In the genomic region with DNA sequence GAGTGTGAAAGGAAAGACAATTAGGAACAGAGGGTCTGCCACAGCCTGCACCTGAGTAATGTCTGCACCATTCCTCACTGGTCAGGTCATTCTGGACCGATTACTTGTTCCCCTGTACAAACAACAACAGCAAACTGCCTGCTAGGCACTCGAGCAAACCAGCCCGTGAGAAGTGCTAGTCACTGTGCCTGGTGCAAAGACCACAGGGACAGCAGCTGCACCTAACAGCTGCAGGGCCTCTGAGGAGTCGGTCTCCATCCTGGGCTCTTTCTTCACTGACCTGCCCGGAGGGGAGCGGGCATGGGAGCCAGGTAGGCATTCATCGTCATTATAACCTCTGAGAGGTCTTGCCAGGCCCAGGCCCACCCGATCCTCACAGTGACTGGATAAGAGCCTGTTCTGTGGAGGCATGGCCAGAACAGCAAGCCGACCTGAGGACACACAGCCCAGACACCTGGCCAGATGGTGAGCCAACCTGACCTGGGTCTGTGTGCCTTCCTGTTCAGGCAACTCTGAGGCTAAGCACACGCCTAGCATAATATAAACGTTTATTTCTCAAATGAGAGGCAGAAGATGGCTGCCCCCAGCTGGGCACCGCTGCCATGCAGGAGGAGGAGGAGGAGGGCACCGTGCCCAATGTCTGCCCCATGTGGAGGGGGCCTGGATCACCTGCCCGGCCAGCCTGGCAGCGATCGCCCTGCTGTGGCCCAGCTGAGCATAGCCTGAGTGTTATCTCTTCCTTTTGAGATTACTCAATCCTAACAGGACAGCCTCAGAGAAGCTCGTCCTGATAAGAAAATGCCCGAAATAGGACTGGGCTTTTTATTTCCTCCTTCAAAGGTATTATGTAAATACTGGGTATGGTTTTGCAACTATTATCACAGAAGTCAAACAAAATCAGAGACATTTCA, we compare ENCODE assay signal across 9 mouse cellular contexts. TPM values are rescaled to one million over a fixed set of nuclear protein-coding genes. Genes with fewer than 3 reads are reported as not detected.
DNase-seq lines count a peak whose midpoint lies in the region; ATAC-seq and TF ChIP-seq lines count a peak whose summit lies in the region.
"Had no signal": no experiment of that assay in that cellular context is flagged by ENCODE, and none has a peak within 500 bp of the region (broad histone marks: within the 10 kb centered on the region; RNA-seq: fewer than 3 reads in every experiment).

No protein-coding gene starts in this region.

- no peak overlapping the region for H3K4me2 ChIP-seq in neural tube, embryonic 13.5 days
- no peak overlapping the region for H3K4me2 ChIP-seq in neural tube, embryonic 15.5 days
- H3K4me2 ChIP-seq: hindbrain, embryonic 15.5 days; midbrain, embryonic 15.5 days had no signal

- peaks cover 4% of the 10 kb centered on the region; the same call in 1 of the 2 replicates for H3K36me3 ChIP-seq in neural tube, embryonic 13.5 days
- H3K36me3 ChIP-seq in neural tube, embryonic 15.5 days = 0 out of 2 replicates have a peak, but pooled peaks cover 2% of the 10 kb centered on the region
- H3K36me3 ChIP-seq: hindbrain, embryonic 15.5 days; midbrain, embryonic 15.5 days had no signal

- no peak overlapping the region for H3K9ac ChIP-seq in neural tube, embryonic 13.5 days
- H3K9ac ChIP-seq in neural tube, embryonic 15.5 days (replicated peaks) = no peak overlapping the region
- H3K9ac ChIP-seq: hindbrain, embryonic 15.5 days; midbrain, embryonic 15.5 days had no signal

- H3K27ac ChIP-seq in neural tube, embryonic 13.5 days (replicated peaks) = peak overlapping the region; percentile 42; the same call in 1 of the 2 replicates
- no peak overlapping the region; the same call in 1 of the 2 replicates for H3K27ac ChIP-seq in neural tube, embryonic 15.5 days (replicated peaks)
- H3K27ac ChIP-seq: hindbrain, embryonic 15.5 days; midbrain, embryonic 15.5 days had no signal

- H3K9me3 ChIP-seq in neural tube, embryonic 13.5 days = no peaks in the 10 kb centered on the region
- H3K9me3 ChIP-seq in neural tube, embryonic 15.5 days (replicated peaks) = no peaks in the 10 kb centered on the region
- H3K9me3 ChIP-seq: hindbrain, embryonic 15.5 days; midbrain, embryonic 15.5 days had no signal

- TF ChIP-seq CTCF in lung, adult 2 months (IDR thresholded peaks at IDR 0.05; ENCODE audit: insufficient read depth, low read length) = no peak

- 78% methylated on average over 18 of the region's 18 CpGs for WGBS in neural tube, embryonic 13.5 days
- WGBS in neural tube, embryonic 15.5 days = 71% methylated on average over 18 of the region's 18 CpGs
- WGBS in lung, adult 2 months = 35% methylated on average over 18 of the region's 18 CpGs

- no peaks in the 10 kb centered on the region for H3K27me3 ChIP-seq in neural tube, embryonic 13.5 days
- H3K27me3 ChIP-seq in neural tube, embryonic 15.5 days (replicated peaks) = no peaks in the 10 kb centered on the region
- H3K27me3 ChIP-seq: hindbrain, embryonic 15.5 days; midbrain, embryonic 15.5 days had no signal

- DNase-seq in heart, adult 9 months (ENCODE audit: low spot score in 2 of 2) = peak; percentile 54 to 63
- DNase-seq in lung, adult 2 months = peak; percentile 32
- peak; percentile 68 for DNase-seq in testis, postnatal 10 days (ENCODE audit: low spot score)
- DNase-seq in cerebellum, postnatal 4 days (ENCODE audit: low spot score in 2 of 2) = no peak
- DNase-seq in natural killer cell, adult 2 months (ENCODE audit: low spot score in 2 of 2) = no peak

- TF ChIP-seq POLR2A in lung, adult 2 months (IDR thresholded peaks at IDR 0.05; ENCODE audit: borderline replicate concordance, extremely low read depth, low read depth, low read length) = no peak

- peaks cover 29% of the 10 kb centered on the region for H3K4me1 ChIP-seq in neural tube, embryonic 13.5 days (replicated peaks)
- peaks cover 34% of the 10 kb centered on the region for H3K4me1 ChIP-seq in neural tube, embryonic 15.5 days
- H3K4me1 ChIP-seq in lung, adult 2 months (ENCODE audit: control insufficient read depth, insufficient read depth, low read length) = peaks cover 29% of the 10 kb centered on the region

- H3K4me3 ChIP-seq in neural tube, embryonic 13.5 days = no peak overlapping the region
- H3K4me3 ChIP-seq in neural tube, embryonic 15.5 days (replicated peaks) = no peak overlapping the region
- no peak overlapping the region for H3K4me3 ChIP-seq in lung, adult 2 months (replicated peaks; ENCODE audit: extremely low read depth, low read depth, low read length)
- H3K4me3 ChIP-seq: hindbrain, embryonic 15.5 days; midbrain, embryonic 15.5 days had no signal

- peak; percentile 42; the same call in 1 of the 2 replicates for ATAC-seq in neural tube, embryonic 13.5 days (ENCODE audit: low read depth)
- no peak for ATAC-seq in neural tube, embryonic 15.5 days (ENCODE audit: low FRiP score)
- ATAC-seq: midbrain, embryonic 15.5 days had no signal

RNA-seq across cellular contexts. Expression of gene Sprtn, which starts 23.9 kb away (rescaled TPM):
- polyA plus RNA-seq in neural tube, embryonic 13.5 days (2015; fragmentation: Nextera tagmentation; extraction: Ambion mirVana) = 8.5 and 11.4 TPM in 2 replicates
- 7.3 and 8.1 TPM in 2 replicates for polyA plus RNA-seq in neural tube, embryonic 15.5 days (2015; fragmentation: Nextera tagmentation; extraction: Ambion mirVana)
- 13.6 and 17.8 TPM in 2 replicates for polyA plus RNA-seq in lung, adult 2 months (2012; rRNA removed)

RNA-seq across cellular contexts. Expression of gene Exoc8, which starts 24.1 kb away (rescaled TPM):
- polyA plus RNA-seq in neural tube, embryonic 13.5 days (2015; fragmentation: Nextera tagmentation; extraction: Ambion mirVana) = 12.9 and 13.8 TPM in 2 replicates
- polyA plus RNA-seq in neural tube, embryonic 15.5 days (2015; fragmentation: Nextera tagmentation; extraction: Ambion mirVana) = 12.2 and 12.7 TPM in 2 replicates
- 12.8 and 13.6 TPM in 2 replicates for polyA plus RNA-seq in lung, adult 2 months (2012; rRNA removed)

RNA-seq across cellular contexts. Expression of gene Egln1, which starts 27.5 kb away (rescaled TPM):
- 15.7 and 18.0 TPM in 2 replicates for polyA plus RNA-seq in neural tube, embryonic 13.5 days (2015; fragmentation: Nextera tagmentation; extraction: Ambion mirVana)
- polyA plus RNA-seq in neural tube, embryonic 15.5 days (2015; fragmentation: Nextera tagmentation; extraction: Ambion mirVana) = 15.7 and 16.4 TPM in 2 replicates
- 33.7 and 40.2 TPM in 2 replicates for polyA plus RNA-seq in lung, adult 2 months (2012; rRNA removed)

RNA-seq across cellular contexts. Expression of gene 2810004N23Rik, which starts 58.7 kb away (rescaled TPM):
- 27.2 and 29.7 TPM in 2 replicates for polyA plus RNA-seq in neural tube, embryonic 13.5 days (2015; fragmentation: Nextera tagmentation; extraction: Ambion mirVana)
- polyA plus RNA-seq in neural tube, embryonic 15.5 days (2015; fragmentation: Nextera tagmentation; extraction: Ambion mirVana) = 22.0 and 26.7 TPM in 2 replicates
- polyA plus RNA-seq in lung, adult 2 months (2012; rRNA removed) = 9.0 and 11.3 TPM in 2 replicates

RNA-seq across cellular contexts. Expression of gene Gnpat, which starts 58.8 kb away (rescaled TPM):
- 80.4 and 82.9 TPM in 2 replicates for polyA plus RNA-seq in neural tube, embryonic 13.5 days (2015; fragmentation: Nextera tagmentation; extraction: Ambion mirVana)
- 67.3 and 77.7 TPM in 2 replicates for polyA plus RNA-seq in neural tube, embryonic 15.5 days (2015; fragmentation: Nextera tagmentation; extraction: Ambion mirVana)
- 50.8 and 63.2 TPM in 2 replicates for polyA plus RNA-seq in lung, adult 2 months (2012; rRNA removed)

Comparison
In these comparisons a context has a peak if more than half of its experiments do, and no peak if none do; other contexts are left out.
1. DNase-seq: peak in heart, adult 9 months (2 of 2), lung, adult 2 months (single experiment) and testis, postnatal 10 days (single experiment); none in cerebellum, postnatal 4 days (0 of 2) and natural killer cell, adult 2 months (0 of 2).